Mouse (Mus musculus) forebrain, embryonic 12.5 days (tissue): ENCODE measurements at regions not wholly inside any gene's neighbourhood (a gene's known extent, or its start where the extent isn't known, plus 50 kb on each side); places are given as distances from the start of the nearest gene placed in this dataset.

Source experiments
- ATAC-seq: fragments of 200-750 bp; cut with Nextera tagmentation; 2 replicates; pipeline ENCODE4 v1.8.0; 2017; ENCODE audit warnings: moderate TSS enrichment; ENCODE audit not compliant: low FRiP score
- H3K27ac ChIP-seq: fragments of 300-500 bp; sonication (generic); 2 replicates; pipeline ENCODE4 v1.5.1; 2016; ENCODE audit warnings: mild to moderate bottlenecking
- H3K27me3 ChIP-seq: fragments of 300-500 bp; sonication (generic); 2 replicates; pipeline ENCODE4 v1.6.1; 2016; ENCODE audit warnings: mild to moderate bottlenecking
- H3K36me3 ChIP-seq: fragments of 300-500 bp; sonication (generic); replicated peaks from 2 replicates; pipeline ENCODE4 v1.6.1; 2016; ENCODE audit warnings: mild to moderate bottlenecking
- H3K4me1 ChIP-seq: fragments of 300-500 bp; sonication (generic); 2 replicates; pipeline ENCODE4 v1.6.1; 2016
- H3K4me2 ChIP-seq: fragments of 300-500 bp; sonication (generic); 2 replicates; pipeline ENCODE4 v1.6.1; 2016; ENCODE audit warnings: mild to moderate bottlenecking, moderate library complexity
- H3K4me3 ChIP-seq: fragments of 300-500 bp; sonication (generic); replicated peaks from 2 replicates; pipeline ENCODE4 v1.5.1; 2016; ENCODE audit warnings: mild to moderate bottlenecking
- H3K9ac ChIP-seq: fragments of 300-500 bp; sonication (generic); 2 replicates; pipeline ENCODE4 v1.6.1; 2016; ENCODE audit warnings: mild to moderate bottlenecking
- H3K9me3 ChIP-seq: fragments of 300-500 bp; sonication (generic); 2 replicates; pipeline ENCODE4 v1.6.1; 2016
- WGBS: fragments of 180-500 bp; shearing (Covaris S2); methylation state at CpG from one replicate; pipeline ENCODE4 v1.1.7; 2016; 5-methylcytosine and 5-hydroxymethylcytosine counted together

GRCm38 (mm10) chr2:115385207-115386168 is 196.0 kb upstream of the BC052040 start:
- 61% methylated on average over 16 of the region's 16 CpGs for WGBS
- H3K27ac ChIP-seq = no peak overlapping the region

DNA sequence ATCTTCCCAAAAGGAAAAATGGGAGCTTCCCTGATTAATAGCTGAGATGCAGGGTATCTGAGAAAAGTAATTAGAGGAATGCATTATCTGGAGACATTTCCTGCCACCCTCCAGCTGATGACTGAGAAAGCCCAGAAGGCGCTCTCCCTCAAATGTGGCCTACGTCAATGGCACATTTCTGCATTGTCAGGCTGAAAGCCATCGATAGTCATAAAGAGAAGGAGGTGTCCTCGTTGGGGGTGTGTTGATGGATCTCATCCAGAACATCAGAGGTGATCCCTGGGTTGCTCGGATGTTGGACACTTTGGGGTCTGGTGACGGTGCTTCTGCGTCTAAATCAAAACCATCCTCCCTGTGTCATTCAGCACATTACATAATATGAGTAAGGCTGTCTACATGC is 189.9 kb upstream of the BC052040 start:
- no peak for ATAC-seq
- Histone ChIP-seq H3K9me3 (no peaks in the 10 kb centered on the region), H3K4me3 (no peak overlapping the region), H3K27me3 (no peaks in the 10 kb centered on the region; the same call in 1 of the 2 replicates), H3K4me2 (no peak overlapping the region), H3K36me3 (no peaks in the 10 kb centered on the region), H3K9ac (no peak overlapping the region), H3K27ac (no peak overlapping the region), H3K4me1 (no peaks in the 10 kb centered on the region)
- 92% methylated on average over 7 of the region's 7 CpGs for WGBS

More at GRCm38 (mm10) chr2:115385207-115386168, 196.0 kb upstream of the BC052040 start:
- H3K9ac ChIP-seq = no peak overlapping the region
- no peaks in the 10 kb centered on the region for H3K9me3 ChIP-seq
- H3K4me2 ChIP-seq = no peak overlapping the region
- ATAC-seq = no peak
- H3K27me3 ChIP-seq = no peaks in the 10 kb centered on the region; the same call in 1 of the 2 replicates
- H3K4me1 ChIP-seq = peaks cover 17% of the 10 kb centered on the region
- H3K36me3 ChIP-seq = no peaks in the 10 kb centered on the region
- H3K4me3 ChIP-seq = no peak overlapping the region

DNA sequence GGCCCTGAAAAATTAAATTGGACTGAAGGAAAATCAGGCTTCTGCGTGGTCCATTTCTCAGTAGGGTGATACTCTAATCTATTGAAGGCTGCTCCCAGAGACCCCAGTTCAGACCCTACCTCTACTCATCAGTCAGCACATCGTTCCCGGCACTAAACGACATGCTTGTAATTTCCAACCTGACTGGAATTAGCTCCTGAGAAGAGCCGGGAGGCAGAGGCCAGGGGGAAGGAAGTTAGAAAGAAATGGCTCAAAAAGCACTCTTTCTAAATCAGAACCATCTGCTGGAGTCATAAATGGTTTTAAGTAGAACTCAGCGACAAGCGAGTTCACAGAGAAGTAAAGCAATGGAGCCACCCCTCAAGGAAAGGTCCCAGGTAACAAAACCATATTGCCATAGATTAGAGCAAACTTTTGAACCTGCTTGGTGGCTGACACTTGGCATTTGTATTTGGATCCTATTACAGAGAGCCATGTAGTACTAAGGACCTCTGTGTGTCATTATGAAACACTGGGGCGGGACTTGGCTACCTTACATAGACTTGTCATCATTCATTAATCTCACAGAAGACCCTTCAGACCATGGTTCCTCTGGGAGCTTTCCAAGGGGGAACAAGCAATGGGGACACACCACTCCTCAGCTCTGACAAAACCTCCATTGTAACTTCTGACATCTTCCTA is 189.3 kb upstream of the BC052040 start:
- ATAC-seq = no peak
- Histone ChIP-seq H3K9ac (no peak overlapping the region), H3K4me3 (no peak overlapping the region), H3K4me2 (no peak overlapping the region), H3K9me3 (no peaks in the 10 kb centered on the region), H3K4me1 (no peaks in the 10 kb centered on the region), H3K27me3 (no peaks in the 10 kb centered on the region; the same call in 1 of the 2 replicates), H3K36me3 (no peaks in the 10 kb centered on the region), H3K27ac (no peak overlapping the region)
- WGBS = 85% methylated on average over 8 of the region's 8 CpGs

- 67% methylated on average over 4 of the region's 4 CpGs for WGBS
- no peak for ATAC-seq
- H3K4me2 ChIP-seq = no peak overlapping the region
- no peaks in the 10 kb centered on the region for H3K9me3 ChIP-seq
- H3K4me1 ChIP-seq = no peaks in the 10 kb centered on the region
- H3K27me3 ChIP-seq = no peaks in the 10 kb centered on the region
- no peak overlapping the region for H3K27ac ChIP-seq
- H3K9ac ChIP-seq = no peak overlapping the region
- H3K4me3 ChIP-seq = no peak overlapping the region
- H3K36me3 ChIP-seq = no peaks in the 10 kb centered on the region
These were observed 187.4 kb upstream of the BC052040 start for GRCm38 (mm10) chr2:115394091-115394490.

- Histone ChIP-seq H3K27me3 (no peaks in the 10 kb centered on the region), H3K9me3 (no peaks in the 10 kb centered on the region), H3K9ac (no peak overlapping the region), H3K4me3 (no peak overlapping the region), H3K36me3 (no peaks in the 10 kb centered on the region), H3K4me1 (no peaks in the 10 kb centered on the region), H3K27ac (no peak overlapping the region), H3K4me2 (no peak overlapping the region)
- 88% methylated on average over 4 of the region's 4 CpGs for WGBS
- no peak for ATAC-seq
These were observed 183.0 kb upstream of the BC052040 start for GRCm38 (mm10) chr2:115398550-115398949.

DNA sequence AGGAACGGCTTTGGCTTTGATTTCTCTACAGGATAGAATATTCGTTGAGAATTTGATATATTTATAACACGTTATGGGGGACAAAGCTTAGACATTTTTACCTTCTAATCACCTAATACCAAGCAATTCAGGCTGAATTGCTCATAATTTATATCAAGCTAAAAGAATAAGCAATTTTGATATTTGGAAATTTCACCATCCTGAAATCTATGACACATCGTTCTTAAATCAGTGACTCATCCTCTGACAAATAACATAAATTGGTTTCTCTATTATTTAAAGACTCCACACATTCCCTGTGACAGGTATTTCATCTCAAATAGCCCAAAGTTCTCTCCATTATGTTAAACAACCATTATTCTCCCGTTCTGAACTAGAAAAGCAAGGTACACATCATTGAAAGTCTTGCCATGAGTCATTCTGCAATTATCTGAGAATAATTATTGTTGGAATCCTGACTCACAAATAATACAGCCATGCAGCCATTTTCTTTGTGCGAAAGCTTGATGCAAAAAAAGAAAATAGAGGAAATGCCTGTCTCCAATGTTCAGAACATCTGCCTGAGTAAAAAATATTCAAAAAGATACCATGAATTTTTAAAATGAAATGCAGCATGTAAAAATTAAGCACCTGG is 182.3 kb upstream of the BC052040 start:
- no peaks in the 10 kb centered on the region for H3K4me1 ChIP-seq
- no peak overlapping the region for H3K9ac ChIP-seq
- no peaks in the 10 kb centered on the region for H3K36me3 ChIP-seq
- 82% methylated on average over 6 of the region's 6 CpGs for WGBS
- H3K4me2 ChIP-seq = no peak overlapping the region
- H3K9me3 ChIP-seq = no peaks in the 10 kb centered on the region
- H3K27ac ChIP-seq = no peak overlapping the region
- no peak for ATAC-seq
- H3K27me3 ChIP-seq = no peaks in the 10 kb centered on the region
- no peak overlapping the region for H3K4me3 ChIP-seq

DNA sequence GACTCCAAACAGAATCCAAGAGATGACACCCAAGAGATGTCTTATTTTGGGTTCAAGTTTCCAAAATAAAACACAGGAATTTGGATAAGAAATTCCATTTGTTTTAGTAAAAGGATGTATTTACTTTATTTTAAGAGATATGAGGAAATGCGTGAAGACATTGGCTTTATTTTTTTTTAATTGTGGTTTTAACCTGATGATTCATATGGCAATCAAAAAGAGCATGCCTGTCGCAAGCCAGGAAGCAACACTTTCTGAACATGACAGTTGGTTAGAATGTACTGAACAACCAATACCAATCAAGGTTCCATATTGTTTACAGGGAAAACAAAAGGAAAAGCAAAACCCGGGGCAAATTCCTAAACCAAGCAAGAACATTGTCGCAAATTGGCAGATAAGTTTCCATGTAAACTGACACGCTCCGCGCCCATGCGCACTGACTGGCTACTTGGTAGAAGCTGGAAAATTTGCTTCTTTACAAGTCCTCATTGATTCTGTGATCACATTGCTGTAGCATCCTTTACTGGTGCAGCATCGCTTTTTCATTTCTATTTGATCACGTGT is 181.4 kb upstream of the BC052040 start:
- Histone ChIP-seq H3K4me2 (no peak overlapping the region), H3K27ac (no peak overlapping the region), H3K9me3 (no peaks in the 10 kb centered on the region), H3K4me1 (no peaks in the 10 kb centered on the region), H3K9ac (no peak overlapping the region), H3K27me3 (no peaks in the 10 kb centered on the region), H3K4me3 (no peak overlapping the region), H3K36me3 (no peaks in the 10 kb centered on the region)
- 93% methylated on average over 10 of the region's 10 CpGs for WGBS
- no peak for ATAC-seq

DNA sequence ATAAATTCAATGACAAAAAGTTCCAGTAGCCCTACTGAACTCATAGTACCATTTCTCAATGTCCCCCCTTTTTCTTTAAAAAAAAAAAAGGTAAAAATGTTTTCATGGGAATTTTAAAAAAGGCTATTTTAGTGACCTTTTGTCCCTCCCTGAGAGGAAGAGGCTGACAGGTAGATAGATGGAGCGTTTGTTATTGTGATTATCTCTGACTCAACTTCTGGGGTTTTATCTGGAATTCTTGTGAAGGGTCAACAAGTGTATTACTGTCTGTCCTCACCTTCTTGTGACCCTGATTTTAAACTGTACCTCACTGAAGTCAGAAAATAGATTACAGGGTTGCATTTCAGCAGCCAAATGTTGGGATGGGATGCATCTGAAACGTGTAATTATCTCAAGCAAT is 179.3 kb upstream of the BC052040 start:
- Histone ChIP-seq H3K4me1 (no peaks in the 10 kb centered on the region), H3K36me3 (no peaks in the 10 kb centered on the region), H3K27me3 (no peaks in the 10 kb centered on the region), H3K9me3 (no peaks in the 10 kb centered on the region), H3K4me3 (no peak overlapping the region), H3K9ac (no peak overlapping the region), H3K27ac (no peak overlapping the region), H3K4me2 (no peak overlapping the region)
- 84% methylated on average over 2 of the region's 2 CpGs for WGBS
- ATAC-seq = no peak

- no peak overlapping the region for H3K4me2 ChIP-seq
- 68% methylated on average over 2 of the region's 2 CpGs for WGBS
- ATAC-seq = no peak
- H3K27ac ChIP-seq = no peak overlapping the region
- H3K9me3 ChIP-seq = no peaks in the 10 kb centered on the region
- no peak overlapping the region for H3K4me3 ChIP-seq
- no peak overlapping the region for H3K9ac ChIP-seq
- no peaks in the 10 kb centered on the region for H3K4me1 ChIP-seq
- H3K27me3 ChIP-seq = no peaks in the 10 kb centered on the region
- H3K36me3 ChIP-seq = no peaks in the 10 kb centered on the region
These were observed 149.0 kb upstream of the BC052040 start for GRCm38 (mm10) chr2:115432476-115432875.

- Histone ChIP-seq H3K4me3 (no peak overlapping the region), H3K4me1 (no peaks in the 10 kb centered on the region), H3K9me3 (no peaks in the 10 kb centered on the region), H3K9ac (no peak overlapping the region), H3K27ac (no peak overlapping the region), H3K4me2 (no peak overlapping the region), H3K27me3 (no peaks in the 10 kb centered on the region), H3K36me3 (no peaks in the 10 kb centered on the region)
- no peak for ATAC-seq
- WGBS = 36% methylated on average over 1 of the region's 1 CpGs
These were observed 140.4 kb upstream of the BC052040 start for GRCm38 (mm10) chr2:115441100-115441499.

DNA sequence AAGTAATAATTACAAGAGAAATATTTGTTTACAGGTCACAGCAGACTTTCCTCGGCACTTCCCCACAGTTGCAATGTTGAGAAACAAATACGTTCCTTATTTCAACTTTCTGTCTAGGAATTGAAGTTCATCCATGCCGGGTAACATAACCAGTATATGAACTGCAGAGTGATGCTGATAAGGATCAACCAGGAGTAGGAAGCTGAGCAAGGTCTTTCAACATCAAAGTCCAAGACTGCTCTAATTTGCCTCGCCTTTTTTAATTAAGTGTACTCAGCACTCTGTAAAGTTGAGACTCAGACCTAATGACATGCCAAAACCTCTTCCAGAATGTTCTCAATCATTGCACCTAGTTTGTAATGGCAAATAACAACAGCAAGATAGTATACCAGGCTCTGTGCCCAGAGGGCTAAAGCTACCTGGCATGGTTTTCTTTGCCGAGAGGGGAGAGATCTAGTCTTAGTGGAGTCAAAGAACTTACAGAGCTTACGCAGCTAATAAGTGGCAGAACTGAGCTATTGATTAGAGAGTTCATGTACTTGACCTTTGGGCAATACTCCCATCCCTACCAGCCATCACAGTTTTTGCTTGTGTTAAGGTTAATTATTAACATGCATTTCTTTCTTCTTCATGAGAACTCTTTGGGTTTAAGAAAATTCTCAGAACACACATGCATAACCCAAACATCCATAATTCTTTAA is 131.6 kb upstream of the BC052040 start:
- H3K4me1 ChIP-seq = no peaks in the 10 kb centered on the region
- no peaks in the 10 kb centered on the region for H3K36me3 ChIP-seq
- no peak for ATAC-seq
- H3K9me3 ChIP-seq = no peaks in the 10 kb centered on the region
- no peaks in the 10 kb centered on the region for H3K27me3 ChIP-seq
- H3K27ac ChIP-seq = no peak overlapping the region
- H3K9ac ChIP-seq = no peak overlapping the region
- no peak overlapping the region for H3K4me2 ChIP-seq
- H3K4me3 ChIP-seq = no peak overlapping the region
- WGBS = 92% methylated on average over 6 of the region's 6 CpGs

DNA sequence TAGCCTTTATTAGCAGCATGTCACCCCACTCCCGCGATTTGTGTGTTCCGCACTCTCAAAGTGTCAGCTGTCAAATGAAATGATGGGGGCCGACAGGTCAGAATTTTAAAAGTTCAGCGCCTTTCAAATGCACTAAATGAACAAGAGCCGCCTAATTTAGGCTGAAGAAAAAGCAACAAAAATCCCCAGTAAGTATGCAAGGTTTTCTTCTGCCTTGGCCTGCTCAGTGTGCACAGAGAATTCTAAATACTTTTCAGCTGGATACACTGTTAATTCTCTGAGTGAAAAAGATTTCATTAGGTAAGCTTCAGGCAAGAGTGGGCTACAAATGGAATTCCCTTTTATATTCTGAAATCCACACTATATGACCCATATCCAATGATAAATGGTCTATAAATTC is 125.9 kb upstream of the BC052040 start:
- ATAC-seq = peak; percentile 28

More for the DNA sequence above, 125.9 kb upstream of the BC052040 start:
- H3K4me3 ChIP-seq = no peak overlapping the region
- H3K36me3 ChIP-seq = no peaks in the 10 kb centered on the region
- 12% methylated on average over 6 of the region's 6 CpGs for WGBS
- H3K9me3 ChIP-seq = no peaks in the 10 kb centered on the region
- peaks cover 22% of the 10 kb centered on the region for H3K4me1 ChIP-seq
- no peak overlapping the region for H3K9ac ChIP-seq
- H3K27ac ChIP-seq = peak overlapping the region; percentile 65
- no peak overlapping the region for H3K4me2 ChIP-seq
- no peaks in the 10 kb centered on the region for H3K27me3 ChIP-seq
